Mouse (Mus musculus): ENCODE results near the gene Lrcol1. TPM values are rescaled to one million over a fixed set of nuclear protein-coding genes. Genes with fewer than 3 reads are reported as not detected.
A peak's percentile ranks its signal among the peaks of the same experiment; 100 is the strongest.

Gene Lrcol1
- total and polyA plus RNA-seq, 2 experiments from 2014 or later: not detected

DNA sequence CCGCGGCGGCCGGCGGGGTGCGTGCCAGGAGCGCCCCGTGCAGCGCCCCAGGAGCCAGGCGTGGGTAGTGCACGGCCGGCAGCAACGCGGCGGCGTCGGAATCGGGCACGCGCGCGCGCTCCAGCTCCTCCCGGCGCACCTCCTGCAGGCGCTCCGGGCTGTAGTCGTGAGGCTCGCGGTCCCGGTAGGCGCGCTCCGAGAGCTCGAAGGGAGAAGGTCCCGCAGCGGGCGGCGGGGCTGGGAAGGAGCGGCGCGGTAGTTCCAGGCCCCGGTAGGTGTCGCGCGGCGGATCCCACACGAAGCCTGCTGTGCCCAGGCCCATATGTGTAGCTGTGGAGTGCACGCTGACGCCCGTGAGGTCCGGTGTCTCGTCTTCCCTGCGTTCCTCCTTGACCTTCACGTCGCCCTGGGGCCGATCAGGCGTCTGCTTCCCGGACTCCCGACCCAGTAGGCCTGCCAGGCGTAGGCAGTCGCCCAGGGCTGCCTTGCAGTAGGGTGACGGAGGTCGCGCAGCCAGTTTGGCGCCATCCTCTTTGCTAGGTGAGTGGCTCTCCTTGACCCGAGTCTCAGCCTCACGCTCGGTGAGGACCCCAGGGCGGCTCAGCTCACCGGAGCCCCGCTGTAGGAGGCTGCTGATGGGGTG lies 18.8 kb downstream of the Lrcol1 start:
- Histone ChIP-seq H3K9me3 (ENCODE audit: low read length) (no peaks in the 10 kb centered on the region), H3K9ac (peak overlapping the region; percentile 58), H3K4me3 (ENCODE audit: low read depth, low read length) (peak overlapping the region; percentile 40), H3K4me1 (ENCODE audit: insufficient read depth) (no peaks in the 10 kb centered on the region), H3K27me3 (ENCODE audit: insufficient read depth, low read length) (no peaks in the 10 kb centered on the region), H3K27ac (ENCODE audit: low read depth, low read length) (0 out of 2 replicates have a peak overlapping the region, but pooled peaks have one; percentile 40), H3K4me2 (ENCODE audit: low read depth) (peak overlapping the region; percentile 72), H3K36me3 (ENCODE audit: insufficient read depth) (peaks cover 14% of the 10 kb centered on the region)
- TF ChIP-seq CTCF (IDR thresholded peaks at IDR 0.05; ENCODE audit: low read depth): peak; percentile 61
- peak; percentile 89 for DNase-seq
- WGBS: 5% methylated on average over 68 of the region's 72 CpGs
- peak; percentile 94 for ATAC-seq

DNA sequence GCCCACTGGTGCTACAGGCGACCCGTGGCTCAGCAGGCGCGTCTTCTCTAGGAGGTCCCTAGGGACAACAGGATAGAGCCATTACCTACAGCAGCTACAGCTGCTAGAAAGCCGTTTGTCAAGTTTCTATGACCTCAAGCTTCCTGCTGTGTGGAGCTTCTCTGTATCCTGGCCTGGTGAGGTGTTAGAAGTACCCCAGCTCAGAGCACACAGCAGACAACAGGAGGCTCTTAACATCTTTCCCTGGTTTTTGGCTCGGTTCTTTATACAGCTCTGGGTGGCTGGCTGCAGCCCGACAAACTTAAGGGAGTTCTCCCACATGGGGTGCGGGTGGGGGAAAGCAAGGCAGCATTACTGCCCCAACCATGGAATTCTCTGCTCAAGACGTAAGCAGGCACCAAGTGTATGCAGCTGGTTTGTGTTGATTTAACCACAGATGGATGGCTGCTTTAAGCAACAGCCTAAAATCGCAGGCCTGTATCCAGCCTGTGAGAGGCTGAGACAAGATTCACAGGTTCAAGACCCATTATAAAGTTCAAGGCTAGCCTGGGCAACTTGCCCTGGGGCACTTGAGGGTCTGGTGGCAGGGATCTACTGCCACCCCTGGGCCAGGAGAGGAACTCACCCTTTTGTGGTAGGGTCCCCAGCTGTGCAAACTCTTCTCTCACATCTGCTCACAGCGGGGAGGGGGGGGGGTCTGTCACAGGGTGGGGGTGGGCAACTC lies 19.5 kb downstream of the Lrcol1 start:
- peaks cover 20% of the 10 kb centered on the region for H3K36me3 ChIP-seq (ENCODE audit: insufficient read depth)
- H3K9me3 ChIP-seq (ENCODE audit: low read length): no peaks in the 10 kb centered on the region
- H3K4me2 ChIP-seq (ENCODE audit: low read depth): peak overlapping the region; percentile 72
- 0 out of 2 replicates have a peak, but pooled peaks have one; percentile 9 for TF ChIP-seq CTCF (IDR thresholded peaks at IDR 0.05; ENCODE audit: low read depth)
- H3K4me3 ChIP-seq (ENCODE audit: low read depth, low read length): peak overlapping the region; percentile 40; the same call in 1 of the 2 replicates
- DNase-seq (peak; percentile 33), ATAC-seq (peak; percentile 8)
- no peaks in the 10 kb centered on the region for H3K27me3 ChIP-seq (ENCODE audit: insufficient read depth, low read length)
- 0 out of 2 replicates have a peak overlapping the region, but pooled peaks have one; percentile 40 for H3K27ac ChIP-seq (ENCODE audit: low read depth, low read length)
- H3K9ac ChIP-seq: peak overlapping the region; percentile 58; the same call in 1 of the 2 replicates
- H3K4me1 ChIP-seq (ENCODE audit: insufficient read depth): no peaks in the 10 kb centered on the region
- WGBS: 52% methylated on average over 11 of the region's 11 CpGs

DNA sequence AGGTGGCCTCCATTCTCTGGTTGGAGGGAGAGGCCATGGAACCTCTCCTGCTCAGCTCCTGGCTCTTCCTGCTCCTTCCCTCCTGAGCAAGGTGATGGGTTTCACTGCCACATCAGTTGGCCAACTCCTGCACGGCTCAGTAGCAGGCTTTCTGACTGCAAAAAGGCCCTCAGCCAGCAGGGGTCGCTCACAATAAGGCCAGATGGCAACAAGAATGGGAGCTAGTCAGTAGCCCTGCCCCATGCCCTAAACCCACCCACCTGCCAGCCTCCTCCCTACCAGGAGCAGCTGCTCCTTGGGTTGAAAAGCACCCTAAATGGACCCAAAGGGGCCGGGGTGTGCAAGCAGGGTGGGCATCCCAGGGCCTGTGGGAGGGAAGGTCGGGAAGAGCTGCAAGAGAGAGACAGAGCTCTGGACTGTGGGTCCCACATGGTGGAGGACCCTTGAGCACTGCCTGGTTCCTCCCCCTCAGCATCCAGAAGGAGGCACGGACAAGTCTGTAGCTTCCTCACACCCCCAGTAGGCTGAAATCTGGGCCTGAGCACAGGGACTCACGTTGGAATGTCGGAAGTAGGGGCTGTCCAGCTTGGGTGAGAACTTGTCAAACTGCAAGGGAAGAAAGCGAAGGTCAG lies 32.4 kb downstream of the Lrcol1 start:
- TF ChIP-seq CTCF (IDR thresholded peaks at IDR 0.05; ENCODE audit: low read depth): peak; percentile 88
- H3K4me1 ChIP-seq (ENCODE audit: insufficient read depth): no peaks in the 10 kb centered on the region
- no peak overlapping the region for H3K27ac ChIP-seq (ENCODE audit: low read depth, low read length)
- no peak overlapping the region for H3K4me2 ChIP-seq (ENCODE audit: low read depth)
- peak; percentile 86 for ATAC-seq
- H3K9me3 ChIP-seq (ENCODE audit: low read length): no peaks in the 10 kb centered on the region
- peak; percentile 75 for DNase-seq
- H3K4me3 ChIP-seq (ENCODE audit: low read depth, low read length): no peak overlapping the region
- 53% methylated on average over 8 of the region's 8 CpGs for WGBS
- H3K36me3 ChIP-seq (ENCODE audit: insufficient read depth): peaks cover 66% of the 10 kb centered on the region
- no peak overlapping the region for H3K9ac ChIP-seq
- no peaks in the 10 kb centered on the region for H3K27me3 ChIP-seq (ENCODE audit: insufficient read depth, low read length)

DNA sequence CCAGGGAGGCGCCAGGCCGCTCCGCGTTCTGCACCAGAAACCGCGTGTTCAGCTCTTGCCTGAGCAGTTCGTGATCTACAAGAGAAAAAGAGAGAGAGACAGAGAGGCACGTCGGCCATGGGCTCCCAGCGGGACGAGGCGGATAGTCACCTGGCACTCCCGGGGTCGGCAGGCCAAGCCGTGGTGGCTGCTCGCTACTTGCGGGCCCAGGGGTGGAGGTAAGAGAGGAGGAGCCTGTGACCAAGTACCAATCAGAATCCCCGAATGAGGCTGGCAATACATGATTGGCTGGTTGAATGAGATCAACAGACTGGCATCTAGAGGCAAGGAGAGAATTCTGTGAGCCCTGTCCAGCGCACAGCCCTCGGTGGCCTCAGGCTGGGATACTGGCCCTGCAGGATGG lies 33.7 kb downstream of the Lrcol1 start:
- 42% methylated on average over 20 of the region's 20 CpGs for WGBS
- no peak for TF ChIP-seq CTCF (IDR thresholded peaks at IDR 0.05; ENCODE audit: low read depth)
- no peak overlapping the region for H3K27ac ChIP-seq (ENCODE audit: low read depth, low read length)
- no peak overlapping the region for H3K9ac ChIP-seq
- no peak overlapping the region for H3K4me2 ChIP-seq (ENCODE audit: low read depth)
- no peak overlapping the region for H3K4me3 ChIP-seq (ENCODE audit: low read depth, low read length)
- ATAC-seq (peak; percentile 47), DNase-seq (no peak)
- peaks cover 65% of the 10 kb centered on the region for H3K36me3 ChIP-seq (ENCODE audit: insufficient read depth)
- H3K4me1 ChIP-seq (ENCODE audit: insufficient read depth): no peaks in the 10 kb centered on the region
- H3K27me3 ChIP-seq (ENCODE audit: insufficient read depth, low read length): no peaks in the 10 kb centered on the region
- no peaks in the 10 kb centered on the region for H3K9me3 ChIP-seq (ENCODE audit: low read length)

DNA sequence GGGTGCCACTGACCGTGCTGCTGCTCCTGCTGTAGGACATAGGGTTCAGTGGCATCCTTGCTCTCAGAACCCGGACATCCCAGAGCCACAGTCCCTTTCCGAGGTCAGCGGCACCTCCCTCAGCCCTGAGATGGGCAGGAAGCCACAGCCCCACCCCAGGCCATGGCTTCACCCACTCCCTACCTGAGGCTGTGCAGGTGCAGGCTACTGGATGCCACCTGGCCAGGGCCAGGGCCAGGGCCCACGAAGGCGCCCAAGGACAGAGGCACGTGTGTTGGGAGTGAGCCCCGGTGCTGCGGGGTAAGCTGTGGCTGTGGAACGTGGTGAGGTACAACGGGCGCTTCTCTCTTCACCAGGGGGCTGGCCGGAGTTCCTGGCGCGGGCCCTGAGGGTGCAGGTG lies 34.6 kb downstream of the Lrcol1 start:
- no peak overlapping the region for H3K27ac ChIP-seq (ENCODE audit: low read depth, low read length)
- no peak for DNase-seq
- H3K36me3 ChIP-seq (ENCODE audit: insufficient read depth): peaks cover 56% of the 10 kb centered on the region
- no peak overlapping the region for H3K4me3 ChIP-seq (ENCODE audit: low read depth, low read length)
- H3K4me2 ChIP-seq (ENCODE audit: low read depth): no peak overlapping the region
- no peaks in the 10 kb centered on the region for H3K9me3 ChIP-seq (ENCODE audit: low read length)
- H3K9ac ChIP-seq: no peak overlapping the region
- ATAC-seq: no peak
- no peaks in the 10 kb centered on the region for H3K27me3 ChIP-seq (ENCODE audit: insufficient read depth, low read length)
- WGBS: 90% methylated on average over 15 of the region's 15 CpGs
- TF ChIP-seq CTCF (IDR thresholded peaks at IDR 0.05; ENCODE audit: low read depth): no peak
- no peaks in the 10 kb centered on the region for H3K4me1 ChIP-seq (ENCODE audit: insufficient read depth)

DNA sequence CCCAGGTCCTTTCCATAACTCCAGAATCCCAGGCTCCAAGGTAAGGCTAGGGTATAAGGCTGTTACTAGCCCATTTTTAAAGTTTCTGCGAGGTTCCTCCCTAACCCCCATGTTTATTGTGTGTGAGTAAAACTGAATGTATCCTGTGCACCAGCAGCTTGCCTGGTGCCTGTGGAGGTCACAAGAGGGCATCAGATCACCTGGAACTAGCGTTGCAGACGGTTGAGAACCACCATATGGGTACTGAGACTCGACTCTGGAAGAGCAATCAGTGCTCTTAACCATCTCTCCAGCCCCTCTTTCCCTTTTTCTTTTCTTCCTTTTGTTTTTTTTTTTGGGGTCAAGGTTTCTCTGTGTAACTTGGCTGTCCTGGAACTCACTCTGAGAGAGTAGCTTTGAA lies 35.3 kb downstream of the Lrcol1 start:
- peaks cover 51% of the 10 kb centered on the region for H3K36me3 ChIP-seq (ENCODE audit: insufficient read depth)
- 85% methylated on average over 4 of the region's 4 CpGs for WGBS
- no peaks in the 10 kb centered on the region for H3K4me1 ChIP-seq (ENCODE audit: insufficient read depth)
- DNase-seq (no peak), ATAC-seq (no peak)
- no peak overlapping the region for H3K4me2 ChIP-seq (ENCODE audit: low read depth)
- no peak overlapping the region for H3K9ac ChIP-seq
- TF ChIP-seq CTCF (IDR thresholded peaks at IDR 0.05; ENCODE audit: low read depth): no peak
- no peak overlapping the region for H3K4me3 ChIP-seq (ENCODE audit: low read depth, low read length)
- no peak overlapping the region for H3K27ac ChIP-seq (ENCODE audit: low read depth, low read length)
- no peaks in the 10 kb centered on the region for H3K9me3 ChIP-seq (ENCODE audit: low read length)
- H3K27me3 ChIP-seq (ENCODE audit: insufficient read depth, low read length): no peaks in the 10 kb centered on the region
